Mouse (Mus musculus) C2C12 (cell line): ENCODE results near the gene Tuba3a. TPM values are rescaled to one million over a fixed set of nuclear protein-coding genes. Genes with fewer than 3 reads are reported as not detected.
A peak's percentile ranks its signal among the peaks of the same experiment; 100 is the strongest.

Experiments
- H3K27me3 ChIP-seq: one replicate; pipeline ENCODE4 v1.6.1; 2011; ENCODE audit not compliant: control insufficient read depth, insufficient read depth, insufficient read length
- H3K36me3 ChIP-seq: one replicate; pipeline ENCODE4 v1.6.1; 2011; ENCODE audit not compliant: control insufficient read depth, insufficient read depth
- H3K4me3 ChIP-seq: one replicate; pipeline ENCODE4 v1.5.1; 2011; ENCODE audit warnings: mild to moderate bottlenecking, control low read depth; ENCODE audit not compliant: poor library complexity, insufficient read depth, severe bottlenecking
- H3K79me2 ChIP-seq: one replicate; pipeline ENCODE4 v1.6.1; 2011; ENCODE audit not compliant: control insufficient read depth, insufficient read depth
- H3K79me3 ChIP-seq: one replicate; pipeline ENCODE4 v1.6.1; 2011; ENCODE audit warnings: low read depth, control low read depth
- H3ac ChIP-seq: one replicate; pipeline ENCODE3; 2011; ENCODE audit warnings: low read depth; ENCODE audit not compliant: control insufficient read depth, insufficient read length
- CEBPB ChIP-seq: IDR thresholded peaks from one replicate; pipeline ENCODE4 v1.6.1; 2011; ENCODE audit warnings: low read depth, mild to moderate bottlenecking, control low read depth, moderate library complexity
- CTCF ChIP-seq: IDR thresholded peaks from one replicate; pipeline ENCODE4 v1.5.1; 2011; ENCODE audit not compliant: control insufficient read depth, insufficient read depth, insufficient read length
- FOSL1 ChIP-seq: IDR thresholded peaks from one replicate; pipeline ENCODE4 v1.8.0; 2011; ENCODE audit warnings: mild to moderate bottlenecking, low read length; ENCODE audit not compliant: poor library complexity, insufficient read depth, severe bottlenecking
- MAX ChIP-seq: IDR thresholded peaks from one replicate; pipeline ENCODE4 v1.6.1; 2011; ENCODE audit warnings: mild to moderate bottlenecking, control low read depth
- MYOD1 ChIP-seq: IDR thresholded peaks from one replicate; pipeline ENCODE4 v1.6.1; 2011; ENCODE audit warnings: low read depth; ENCODE audit not compliant: control insufficient read depth, insufficient read length
- MYOG ChIP-seq: IDR thresholded peaks from one replicate; pipeline ENCODE4 v1.6.1; 2011; ENCODE audit not compliant: control insufficient read depth, insufficient read length; ENCODE audit errors: extremely low read depth
- USF1 ChIP-seq: IDR thresholded peaks from one replicate; pipeline ENCODE4 v1.6.1; 2011; ENCODE audit warnings: low read depth, mild to moderate bottlenecking, control low read depth, moderate library complexity
- polyA plus RNA-seq: library from polyadenylated mRNA; unstranded; fragments of >200 nt; fragmentation: generic; extraction: Trizol; gene quantifications from one replicate; pipeline ENCODE4 v1.2.1, GENCODE M21; 2012; ENCODE audit warnings: missing spikeins

Gene Tuba3a
- polyA plus RNA-seq, 1 experiment, result 0.05 TPM

GRCm38 (mm10) chr6:125266091-125266490, 19.8 kb downstream of the Tuba3a start:
- Histone ChIP-seq H3ac (no peak overlapping the region), H3K4me3 (no peak overlapping the region), H3K79me2 (no peaks in the 10 kb centered on the region), H3K36me3 (no peaks in the 10 kb centered on the region), H3K79me3 (no peaks in the 10 kb centered on the region), H3K27me3 (no peaks in the 10 kb centered on the region)
- TF ChIP-seq USF1, result no peak

DNA sequence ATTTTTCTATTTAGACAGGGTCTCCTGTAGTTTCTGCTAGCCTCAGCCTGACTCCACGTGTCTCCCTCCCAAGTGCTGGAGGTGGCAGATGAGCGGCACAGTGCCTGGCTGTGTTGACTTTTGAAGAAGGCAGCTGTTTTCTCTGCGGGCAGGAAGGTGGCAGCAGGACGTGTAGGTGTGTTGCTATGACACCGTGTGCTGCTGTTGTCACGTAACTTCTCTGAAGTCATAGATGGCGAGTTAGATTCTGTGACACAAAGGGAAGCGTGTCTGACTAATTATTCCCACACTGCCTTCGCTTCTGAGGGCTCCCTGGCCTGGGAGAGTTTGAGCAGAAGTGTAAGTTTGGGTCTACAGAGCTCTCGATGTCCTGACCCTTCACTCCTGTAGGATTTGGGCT, 20.6 kb downstream of the Tuba3a start:
- Histone ChIP-seq H3ac (no peak overlapping the region), H3K36me3 (no peaks in the 10 kb centered on the region), H3K27me3 (no peaks in the 10 kb centered on the region), H3K4me3 (no peak overlapping the region), H3K79me2 (no peaks in the 10 kb centered on the region), H3K79me3 (no peaks in the 10 kb centered on the region)
- TF ChIP-seq USF1, result no peak
- TF ChIP-seq CEBPB, result no peak
- TF ChIP-seq CTCF, result no peak

GRCm38 (mm10) chr6:125264219-125264618, 21.6 kb downstream of the Tuba3a start:
- Histone ChIP-seq H3K27me3 (no peaks in the 10 kb centered on the region), H3K79me3 (no peaks in the 10 kb centered on the region), H3K79me2 (no peaks in the 10 kb centered on the region), H3K36me3 (no peaks in the 10 kb centered on the region), H3ac (no peak overlapping the region), H3K4me3 (no peak overlapping the region)
- TF ChIP-seq MAX (no peak), USF1 (no peak), CEBPB (no peak), MYOG (no peak), MYOD1 (no peak), CTCF (no peak), FOSL1 (no peak)

DNA sequence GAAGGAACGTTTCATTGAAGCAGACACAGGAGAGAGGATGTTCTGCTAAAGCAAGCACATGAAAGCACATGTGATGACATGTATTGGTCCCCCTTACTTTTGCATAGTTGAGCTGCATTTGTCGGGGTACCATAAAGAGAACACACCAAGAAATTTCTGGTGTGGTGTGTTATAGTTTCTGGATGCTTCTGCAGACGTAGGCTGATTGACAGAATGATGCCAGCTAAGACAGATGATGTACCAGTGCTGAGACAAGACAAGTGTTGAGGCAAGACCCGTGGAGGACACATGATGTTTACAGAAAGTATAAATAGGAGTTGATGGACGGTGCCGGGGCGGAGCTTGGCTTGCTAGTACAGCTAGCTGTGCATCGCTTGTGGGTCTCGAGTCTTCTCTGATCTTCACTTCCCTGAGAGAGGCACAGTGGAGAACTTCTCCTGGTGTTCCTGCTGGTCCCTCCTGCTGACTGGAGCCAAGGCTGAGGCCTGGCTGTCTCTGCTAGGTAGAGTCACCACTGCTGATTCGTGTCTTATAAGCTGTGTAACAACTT, 25.8 kb downstream of the Tuba3a start:
- TF ChIP-seq USF1 (no peak), CTCF (no peak), FOSL1 (no peak), MAX (no peak), MYOG (no peak), MYOD1 (no peak), CEBPB (no peak)
- no peaks in the 10 kb centered on the region for H3K79me3 ChIP-seq
- H3K4me3 ChIP-seq, result no peak overlapping the region
- H3ac ChIP-seq, result no peak overlapping the region
- H3K27me3 ChIP-seq, result no peaks in the 10 kb centered on the region
- no peaks in the 10 kb centered on the region for H3K79me2 ChIP-seq
- no peaks in the 10 kb centered on the region for H3K36me3 ChIP-seq

DNA sequence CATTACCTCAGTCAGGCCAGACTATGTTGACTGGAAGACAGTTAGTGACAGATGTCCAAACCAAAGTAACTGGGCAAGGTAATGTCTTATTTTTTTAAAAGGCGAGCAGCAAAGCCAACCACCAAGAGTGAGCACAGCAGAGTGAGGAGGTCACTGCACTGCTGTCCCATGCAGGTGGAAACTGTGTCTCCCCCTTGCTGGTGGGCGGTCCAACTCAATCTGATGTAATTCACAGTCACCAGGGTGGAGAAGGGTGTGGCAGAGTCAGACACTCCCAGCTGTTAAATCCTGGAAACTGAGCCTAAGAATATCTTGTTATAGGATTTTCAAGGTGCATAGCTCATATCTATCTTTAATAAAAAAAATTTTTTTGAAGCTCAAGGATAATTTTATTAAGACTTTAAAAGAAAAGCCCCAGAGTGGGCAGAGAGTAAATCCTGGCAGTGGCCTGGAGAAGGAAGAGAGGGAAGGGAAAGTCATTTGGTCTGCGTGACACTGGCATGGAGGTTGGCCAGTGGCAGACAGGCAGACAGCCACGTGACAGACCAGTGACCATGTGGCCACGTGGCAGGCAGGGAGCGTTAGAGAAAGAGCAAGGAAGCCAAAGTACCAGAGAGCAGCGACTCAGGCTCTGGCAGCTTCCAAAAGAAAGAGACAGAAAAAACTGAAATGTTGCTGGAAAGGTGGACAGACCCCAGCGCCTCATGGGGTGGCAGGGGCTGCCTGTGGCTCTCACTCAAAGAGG, 29.4 kb downstream of the Tuba3a start:
- H3K4me3 ChIP-seq, result no peak overlapping the region
- no peaks in the 10 kb centered on the region for H3K79me2 ChIP-seq
- H3K27me3 ChIP-seq, result no peaks in the 10 kb centered on the region
- no peaks in the 10 kb centered on the region for H3K36me3 ChIP-seq
- no peaks in the 10 kb centered on the region for H3K79me3 ChIP-seq
- no peak overlapping the region for H3ac ChIP-seq
- TF ChIP-seq MYOG (no peak), MYOD1 (no peak), USF1 (peak; percentile 97), CTCF (no peak), FOSL1 (no peak), MAX (peak; percentile 97), CEBPB (peak; percentile 11)

- Histone ChIP-seq H3K79me2 (no peaks in the 10 kb centered on the region), H3K27me3 (no peaks in the 10 kb centered on the region), H3ac (peak overlapping the region; percentile 27), H3K4me3 (no peak overlapping the region), H3K79me3 (no peaks in the 10 kb centered on the region), H3K36me3 (no peaks in the 10 kb centered on the region)
- TF ChIP-seq MAX (no peak), CTCF (no peak), USF1 (peak; percentile 7), FOSL1 (peak; percentile 58)
These were observed 30.3 kb downstream of the Tuba3a start for GRCm38 (mm10) chr6:125255516-125256044.
